ENCODE assay signal across 13 mouse cellular contexts in the genomic region with DNA sequence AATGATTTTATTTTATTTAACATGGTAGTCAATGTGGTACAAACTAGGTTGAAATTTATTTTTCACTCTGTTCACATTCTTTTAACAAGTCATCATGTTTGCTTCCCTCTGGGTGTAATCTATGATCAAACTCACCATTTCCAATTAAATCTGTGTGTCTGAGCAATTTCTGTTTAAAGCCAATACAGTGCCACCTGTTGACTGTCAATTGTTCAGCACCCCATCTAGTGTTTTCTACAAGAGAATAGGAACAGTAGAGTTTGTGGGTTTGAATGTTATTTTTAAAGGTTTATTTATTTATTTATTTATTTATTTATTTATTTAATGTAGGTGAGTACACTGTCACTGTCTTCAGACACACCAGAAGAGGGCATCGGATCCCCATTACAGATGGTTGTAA. TPM values are rescaled to one million over a fixed set of nuclear protein-coding genes. Genes with fewer than 3 reads are reported as not detected.
"Had no signal": no experiment of that assay in that cellular context is flagged by ENCODE, and none has a peak within 500 bp of the region (broad histone marks: within the 10 kb centered on the region; RNA-seq: fewer than 3 reads in every experiment).

No protein-coding gene starts in this region.

- H3K9me3 ChIP-seq: limb, embryonic 15.5 days; liver, embryonic 13.5 days; midbrain, embryonic 10.5 days had no signal

- ATAC-seq: intestine, embryonic 16.5 days had no signal

- H3K4me3 ChIP-seq: left cerebral cortex, adult 2 months; limb, embryonic 15.5 days; liver, embryonic 13.5 days; midbrain, embryonic 10.5 days had no signal

- H3K4me2 ChIP-seq: limb, embryonic 15.5 days; liver, embryonic 13.5 days had no signal

- DNase-seq: kidney, adult 8-10 months; kidney, postnatal 36 days; liver, embryonic 13.5 days; lung, adult 18-20 months; lung, postnatal 36 days; midbrain, embryonic 14.5 days; thymus, adult 2 months; thymus, postnatal 25 days had no signal

- H3K27me3 ChIP-seq: limb, embryonic 15.5 days; liver, embryonic 13.5 days had no signal

- H3K27ac ChIP-seq: left cerebral cortex, adult 2 months; limb, embryonic 15.5 days; liver, embryonic 13.5 days; midbrain, embryonic 10.5 days had no signal

- H3K9ac ChIP-seq: limb, embryonic 15.5 days; liver, embryonic 13.5 days had no signal

- H3K36me3 ChIP-seq: limb, embryonic 15.5 days; liver, embryonic 13.5 days; midbrain, embryonic 10.5 days had no signal

RNA-seq across cellular contexts. Expression of gene Gm5431, which starts 25.3 kb away (rescaled TPM):
- polyA plus RNA-seq: limb, embryonic 11.5 days had no signal
